Mouse (Mus musculus) myocyte (in vitro differentiated cells): ENCODE results near the gene Dydc1. TPM values are rescaled to one million over a fixed set of nuclear protein-coding genes. Genes with fewer than 3 reads are reported as not detected.

ENCODE experiments used
- H3K27me3 ChIP-seq: one replicate; pipeline ENCODE4 v1.6.1; 2011; ENCODE audit not compliant: control insufficient read depth, insufficient read depth, insufficient read length
- H3K36me3 ChIP-seq: one replicate; pipeline ENCODE4 v1.6.1; 2011; ENCODE audit not compliant: control insufficient read depth, insufficient read depth
- H3K4me2 ChIP-seq: one replicate; pipeline ENCODE4 v1.6.1; 2011; ENCODE audit warnings: low read depth, control low read depth
- H3K4me3 ChIP-seq: one replicate; pipeline ENCODE4 v1.5.1; 2011; ENCODE audit warnings: mild to moderate bottlenecking, control low read depth, moderate library complexity
- H3K79me2 ChIP-seq: one replicate; pipeline ENCODE4 v1.6.1; 2011; ENCODE audit not compliant: control insufficient read depth, insufficient read depth
- H3ac ChIP-seq: one replicate; pipeline ENCODE4 v1.6.1; 2011; ENCODE audit not compliant: control insufficient read depth, insufficient read length
- CEBPB ChIP-seq: IDR thresholded peaks from 2 replicates; pipeline ENCODE4 v1.6.1; 2011; ENCODE audit warnings: mild to moderate bottlenecking, moderate library complexity; ENCODE audit not compliant: poor library complexity, insufficient read depth, severe bottlenecking
- E2F4 ChIP-seq: IDR thresholded peaks from one replicate; pipeline ENCODE4 v1.6.1; 2011; ENCODE audit warnings: mild to moderate bottlenecking, control low read depth, moderate library complexity; ENCODE audit not compliant: insufficient read depth
- MAX ChIP-seq: IDR thresholded peaks from one replicate; pipeline ENCODE4 v1.6.1; 2011; ENCODE audit warnings: low read depth, mild to moderate bottlenecking, control low read depth
- MYOD1 ChIP-seq, 3 experiments: IDR thresholded peaks; one replicate each; pipeline ENCODE4 v1.6.1; 2011; ENCODE audit warnings: control low read depth in 2 of 3, low read depth in 2 of 3, mild to moderate bottlenecking in 2 of 3, moderate library complexity in 1 of 3; ENCODE audit not compliant: insufficient read length in 2 of 3, control insufficient read depth in 1 of 3
- MYOG ChIP-seq, 3 experiments: IDR thresholded peaks; one replicate each; pipeline ENCODE4 v1.6.1; 2011; ENCODE audit warnings: control low read depth in 2 of 3, low read depth in 2 of 3, mild to moderate bottlenecking in 2 of 3; ENCODE audit not compliant: insufficient read length in 2 of 3, control insufficient read depth in 1 of 3, insufficient read depth in 1 of 3
- POLR2A ChIP-seq: IDR thresholded peaks from one replicate; pipeline ENCODE4 v1.6.1; 2011; ENCODE audit warnings: low read depth, mild to moderate bottlenecking, control low read depth, moderate library complexity; ENCODE audit not compliant: insufficient read length
- POLR2AphosphoS2 ChIP-seq: IDR thresholded peaks from one replicate; pipeline ENCODE4 v1.6.1; 2011; ENCODE audit warnings: low read depth, control low read depth; ENCODE audit not compliant: insufficient read length
- REST ChIP-seq: IDR thresholded peaks from one replicate; pipeline ENCODE4 v1.6.1; 2011; ENCODE audit warnings: mild to moderate bottlenecking, control low read depth, moderate library complexity; ENCODE audit not compliant: insufficient read depth, insufficient read length
- SRF ChIP-seq: IDR thresholded peaks from one replicate; pipeline ENCODE4 v1.6.1; 2011; ENCODE audit warnings: low read depth; ENCODE audit not compliant: control insufficient read depth, insufficient read length
- TCF12 ChIP-seq: IDR thresholded peaks from one replicate; pipeline ENCODE4 v1.6.1; 2011; ENCODE audit warnings: mild to moderate bottlenecking, control low read depth; ENCODE audit not compliant: poor library complexity, insufficient read depth, severe bottlenecking
- TCF3 ChIP-seq: IDR thresholded peaks from one replicate; pipeline ENCODE4 v1.6.1; 2011; ENCODE audit warnings: low read depth, control low read depth; ENCODE audit not compliant: insufficient read length
- USF1 ChIP-seq: IDR thresholded peaks from one replicate; pipeline ENCODE4 v1.6.1; 2011; ENCODE audit warnings: low read depth, mild to moderate bottlenecking, control low read depth, moderate library complexity
- polyA plus RNA-seq: library from polyadenylated mRNA; unstranded; fragments of >200 nt; fragmentation: generic; extraction: Trizol; gene quantifications from one replicate; pipeline ENCODE4 v1.2.1, GENCODE M21; 2012; ENCODE audit warnings: missing spikeins

The Dydc1 gene
- polyA plus RNA-seq, 1 experiment: not detected

- no peaks in the 10 kb centered on the region for H3K79me2 ChIP-seq
- H3ac ChIP-seq: no peak overlapping the region
- no peaks in the 10 kb centered on the region for H3K27me3 ChIP-seq
- TF ChIP-seq CEBPB (no peak), POLR2A (no peak), E2F4 (no peak), MYOG (IDR thresholded peaks at IDR 0.05; ENCODE audit: control insufficient read depth in 1 of 3, insufficient read depth in 1 of 3, insufficient read length in 2 of 3, low read depth in 2 of 3) (no peak), MAX (no peak), SRF (no peak), POLR2AphosphoS2 (no peak), MYOD1 (IDR thresholded peaks at IDR 0.05; ENCODE audit: control insufficient read depth in 1 of 3, insufficient read length in 2 of 3, low read depth in 2 of 3) (no peak), TCF3 (no peak), TCF12 (no peak), REST (no peak), USF1 (no peak)
- no peak overlapping the region for H3K4me3 ChIP-seq
- H3K4me2 ChIP-seq: no peak overlapping the region
- no peaks in the 10 kb centered on the region for H3K36me3 ChIP-seq
Observed at GRCm38 (mm10) chr14:41070343-41070742, 2.4 kb upstream of the Dydc1 start.

- Histone ChIP-seq H3K79me2 (no peaks in the 10 kb centered on the region), H3ac (no peak overlapping the region), H3K27me3 (no peaks in the 10 kb centered on the region), H3K36me3 (no peaks in the 10 kb centered on the region), H3K4me2 (peak overlapping the region; percentile 2), H3K4me3 (no peak overlapping the region)
- no peak for TF ChIP-seq REST
- no peak for TF ChIP-seq POLR2AphosphoS2
- TF ChIP-seq USF1: no peak
- no peak for TF ChIP-seq MYOD1 (IDR thresholded peaks at IDR 0.05; ENCODE audit: control insufficient read depth in 1 of 3, insufficient read length in 2 of 3, low read depth in 2 of 3)
- no peak for TF ChIP-seq MYOG (IDR thresholded peaks at IDR 0.05; ENCODE audit: control insufficient read depth in 1 of 3, insufficient read depth in 1 of 3, insufficient read length in 2 of 3, low read depth in 2 of 3)
- no peak for TF ChIP-seq E2F4
- no peak for TF ChIP-seq SRF
- no peak for TF ChIP-seq TCF12
- TF ChIP-seq MAX: no peak
- TF ChIP-seq TCF3: no peak
- no peak for TF ChIP-seq POLR2A
- TF ChIP-seq CEBPB: no peak
Observed at GRCm38 (mm10) chr14:41072944-41073275, 199 bp downstream of the Dydc1 start.

DNA sequence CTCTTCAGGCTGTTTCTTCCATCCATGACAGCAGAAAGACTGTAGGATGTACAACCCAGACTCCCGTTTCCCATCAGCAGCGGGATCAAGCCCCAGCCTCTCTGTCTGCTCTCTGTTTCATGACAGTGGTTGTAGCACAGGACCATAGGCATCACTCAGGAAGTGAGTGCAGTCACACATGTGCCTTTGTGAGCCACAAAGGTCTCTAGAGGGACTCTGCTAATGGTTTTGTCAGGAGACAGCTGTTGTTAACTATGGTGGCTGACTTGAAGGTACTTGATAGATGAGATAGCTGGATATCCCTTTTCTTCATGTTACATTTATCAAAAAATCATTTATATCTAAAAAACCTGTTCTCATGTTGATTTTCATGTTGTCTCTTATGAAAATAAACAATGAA is 9.7 kb downstream of the Dydc1 start:
- Histone ChIP-seq H3K4me3 (no peak overlapping the region), H3K4me2 (no peak overlapping the region), H3K27me3 (no peaks in the 10 kb centered on the region), H3K36me3 (no peaks in the 10 kb centered on the region), H3K79me2 (no peaks in the 10 kb centered on the region), H3ac (no peak overlapping the region)
- no peak for TF ChIP-seq TCF3
- TF ChIP-seq POLR2A: no peak
- TF ChIP-seq REST: no peak
- TF ChIP-seq MAX: no peak
- TF ChIP-seq SRF: no peak
- no peak for TF ChIP-seq POLR2AphosphoS2

DNA sequence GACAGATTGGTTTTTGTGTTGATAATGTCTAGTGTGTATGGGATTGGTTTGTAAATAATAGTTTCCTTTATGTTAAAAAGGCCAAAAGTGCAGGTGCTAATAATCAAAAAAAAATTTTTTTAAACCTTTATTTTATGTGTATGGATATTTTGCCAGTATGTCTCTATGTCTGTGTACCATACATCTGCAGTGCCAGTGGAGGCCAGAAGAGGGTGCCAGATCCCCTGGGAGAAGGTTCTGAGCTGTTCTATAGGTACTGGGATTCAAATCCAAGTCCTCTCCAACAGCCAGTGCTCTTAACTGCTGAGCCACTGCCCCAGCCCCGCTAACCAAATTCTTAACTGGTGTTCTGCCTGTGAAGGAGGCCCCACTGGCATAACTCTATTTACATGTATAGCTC is 14.8 kb downstream of the Dydc1 start:
- Histone ChIP-seq H3K4me2 (no peak overlapping the region), H3K4me3 (no peak overlapping the region), H3K27me3 (no peaks in the 10 kb centered on the region), H3ac (no peak overlapping the region), H3K79me2 (no peaks in the 10 kb centered on the region), H3K36me3 (no peaks in the 10 kb centered on the region)
- no peak for TF ChIP-seq POLR2A
- no peak for TF ChIP-seq MYOD1 (IDR thresholded peaks at IDR 0.05; ENCODE audit: control insufficient read depth in 1 of 3, insufficient read length in 2 of 3, low read depth in 2 of 3)
- no peak for TF ChIP-seq CEBPB
- TF ChIP-seq POLR2AphosphoS2: no peak
- no peak for TF ChIP-seq TCF3
- no peak for TF ChIP-seq SRF
- TF ChIP-seq E2F4: no peak
- TF ChIP-seq MAX: no peak
- TF ChIP-seq MYOG (IDR thresholded peaks at IDR 0.05; ENCODE audit: control insufficient read depth in 1 of 3, insufficient read depth in 1 of 3, insufficient read length in 2 of 3, low read depth in 2 of 3): no peak

DNA sequence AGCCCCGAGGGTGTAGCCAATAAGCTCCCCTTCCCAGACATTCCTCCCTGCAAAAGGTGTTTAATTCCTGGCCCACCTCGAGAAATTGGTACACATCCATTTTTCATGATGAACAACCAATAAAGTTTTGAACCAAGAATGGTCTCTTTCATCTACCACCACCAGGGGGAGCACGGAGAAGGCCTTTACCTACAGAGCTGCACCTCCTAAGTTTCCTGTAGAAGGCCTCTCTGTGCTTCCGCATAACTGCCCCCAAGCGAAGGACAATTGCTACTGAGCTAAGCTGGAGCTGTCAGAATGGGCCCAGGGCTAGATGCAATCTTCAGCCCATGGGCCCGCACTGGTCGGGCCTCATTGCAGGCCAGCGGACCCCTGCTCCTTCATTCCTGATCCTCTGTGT is 18.1 kb downstream of the Dydc1 start:
- no peak overlapping the region for H3K4me3 ChIP-seq
- no peak overlapping the region for H3ac ChIP-seq
- no peak overlapping the region for H3K4me2 ChIP-seq
- no peaks in the 10 kb centered on the region for H3K27me3 ChIP-seq
- no peaks in the 10 kb centered on the region for H3K36me3 ChIP-seq
- no peak for TF ChIP-seq TCF12
- no peak for TF ChIP-seq E2F4
- TF ChIP-seq SRF: no peak
- TF ChIP-seq MYOG (IDR thresholded peaks at IDR 0.05; ENCODE audit: control insufficient read depth in 1 of 3, insufficient read depth in 1 of 3, insufficient read length in 2 of 3, low read depth in 2 of 3): no peak
- TF ChIP-seq CEBPB: no peak
- no peak for TF ChIP-seq MYOD1 (IDR thresholded peaks at IDR 0.05; ENCODE audit: control insufficient read depth in 1 of 3, insufficient read length in 2 of 3, low read depth in 2 of 3)
- no peaks in the 10 kb centered on the region for H3K79me2 ChIP-seq
